Mouse (Mus musculus) limb, embryonic 11.5 days (tissue): ENCODE results near the gene Stk36. TPM values are rescaled to one million over a fixed set of nuclear protein-coding genes. Genes with fewer than 3 reads are reported as not detected.

Experiments
- ATAC-seq: fragments of 200-750 bp; cut with Nextera tagmentation; 2 replicates; pipeline ENCODE4 v1.8.0; 2017; ENCODE audit warnings: low read depth; ENCODE audit not compliant: insufficient number of reproducible peaks, low FRiP score, low TSS enrichment
- DNase-seq: peaks from one replicate; pipeline ENCODE4 v3.0.0-alpha.2; 2015; ENCODE audit warnings: low spot score
- H3K27ac ChIP-seq: fragments of 300-500 bp; sonication (generic); replicated peaks from 2 replicates; pipeline ENCODE4 v1.5.1; 2014; ENCODE audit warnings: low read depth, mild to moderate bottlenecking, low read length
- H3K27me3 ChIP-seq: fragments of 300-500 bp; sonication (generic); 2 replicates; pipeline ENCODE4 v1.6.1; 2014; ENCODE audit warnings: mild to moderate bottlenecking, low read length, mixed read lengths; ENCODE audit not compliant: control insufficient read depth, insufficient read depth
- H3K36me3 ChIP-seq: fragments of 300-500 bp; sonication (generic); 2 replicates; pipeline ENCODE4 v1.6.1; 2014; ENCODE audit warnings: mild to moderate bottlenecking, low read length, moderate library complexity, mixed read lengths; ENCODE audit not compliant: control insufficient read depth, insufficient read depth
- H3K4me1 ChIP-seq: fragments of 300-500 bp; sonication (generic); 2 replicates; pipeline ENCODE4 v1.6.1; 2014; ENCODE audit warnings: low read length, mixed read lengths; ENCODE audit not compliant: control insufficient read depth, insufficient read depth
- H3K4me2 ChIP-seq: fragments of 300-500 bp; sonication (generic); 2 replicates; pipeline ENCODE4 v1.6.1; 2014; ENCODE audit warnings: low read depth, mild to moderate bottlenecking, moderate library complexity; ENCODE audit not compliant: severe bottlenecking
- H3K4me3 ChIP-seq: fragments of 300-500 bp; sonication (generic); 2 replicates; pipeline ENCODE4 v1.5.1; 2014; ENCODE audit warnings: low read depth, low read length
- H3K9ac ChIP-seq: fragments of 300-500 bp; sonication (generic); 2 replicates; pipeline ENCODE4 v1.6.1; 2014; ENCODE audit warnings: mild to moderate bottlenecking, low read length
- H3K9me3 ChIP-seq: fragments of 300-500 bp; sonication (generic); 2 replicates; pipeline ENCODE4 v1.6.1; 2016; ENCODE audit warnings: low read length; ENCODE audit not compliant: control insufficient read depth
- WGBS: fragments of 180-500 bp; shearing (Covaris S2); extraction: QIAGEN DNeasy Blood & Tissue Kit; methylation state at CpG from one replicate; pipeline ENCODE4 v1.1.7; 2014; 5-methylcytosine and 5-hydroxymethylcytosine counted together
- polyA plus RNA-seq: library from polyadenylated mRNA; unstranded; fragments of >200 nt; fragmentation: Nextera tagmentation; extraction: Ambion mirVana; gene quantifications from 2 replicates; pipeline ENCODE4 v1.2.1, GENCODE M21; 2014

Gene Stk36
- polyA plus RNA-seq: 13.6 and 16.1 TPM in 2 replicates

DNA sequence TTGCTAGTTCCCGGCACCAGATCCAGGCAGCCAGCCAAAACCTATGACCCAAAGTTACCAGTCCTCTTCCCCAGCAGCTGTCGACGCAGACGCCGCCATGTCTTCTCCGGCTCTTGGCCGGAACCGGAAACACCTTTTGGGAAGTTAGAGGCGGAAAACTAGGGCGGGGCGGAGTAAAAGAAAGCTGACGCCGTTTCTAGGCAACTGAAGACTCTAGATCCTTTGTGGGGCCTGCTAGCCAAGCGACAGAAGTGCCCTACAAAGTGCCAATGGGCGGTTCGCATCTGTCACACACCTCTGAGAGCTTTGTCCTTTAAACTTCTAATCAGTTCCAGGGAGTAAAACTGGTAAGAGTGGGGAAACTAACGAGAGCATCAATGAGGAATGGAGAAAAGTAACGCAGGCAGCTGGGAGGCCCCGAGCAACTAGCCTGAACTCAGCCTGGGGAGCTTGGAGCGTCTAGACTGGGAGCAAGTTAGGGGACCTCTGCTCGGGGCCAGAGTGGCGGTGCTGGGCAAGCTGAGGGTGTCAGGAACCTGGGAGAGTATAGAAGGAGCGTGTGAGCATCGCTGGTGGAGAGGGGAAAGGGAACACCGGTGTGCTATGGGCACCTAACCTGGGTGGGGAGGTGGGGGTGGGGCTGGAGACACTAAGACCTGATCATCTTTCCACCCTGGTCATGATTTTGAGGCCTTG, at the start of gene Stk36, which contains the start of gene Rnf25:
Gene Stk36, plus strand, starts transcription at position 179 of the 696 bp plus-strand sequence.
Gene Rnf25, minus strand, starts transcription at position 131 of the 696 bp plus-strand sequence.
- H3K4me1 ChIP-seq: peaks cover 9% of the 10 kb centered on the region; the same call in 1 of the 2 replicates
- peaks cover 6% of the 10 kb centered on the region; the same call in 1 of the 2 replicates for H3K36me3 ChIP-seq
- no peak within 1 kb of the TSS for H3K27ac ChIP-seq
- peak within 1 kb of the TSS; percentile 83 for H3K4me2 ChIP-seq
- peak within 1 kb of the TSS; percentile 78 for H3K9ac ChIP-seq
- H3K4me3 ChIP-seq: peak within 1 kb of the TSS; percentile 85
- DNase-seq (peak; percentile 86), ATAC-seq (peak; percentile 83; the same call in 1 of the 2 replicates)
- no peaks in the 10 kb centered on the region for H3K27me3 ChIP-seq
- WGBS: 10% methylated on average over 25 of the region's 25 CpGs
- no peaks in the 10 kb centered on the region for H3K9me3 ChIP-seq

GRCm38 (mm10) chr1:74559061-74559460, 42.2 kb upstream of the Stk36 start:
- 90% methylated on average over 5 of the region's 5 CpGs for WGBS
- no peak overlapping the region for H3K9ac ChIP-seq
- H3K27ac ChIP-seq: no peak overlapping the region
- no peaks in the 10 kb centered on the region for H3K36me3 ChIP-seq
- no peak overlapping the region for H3K4me3 ChIP-seq
- no peaks in the 10 kb centered on the region for H3K4me1 ChIP-seq
- no peaks in the 10 kb centered on the region for H3K27me3 ChIP-seq
- H3K4me2 ChIP-seq: no peak overlapping the region
- DNase-seq (no peak), ATAC-seq (no peak)
- no peaks in the 10 kb centered on the region for H3K9me3 ChIP-seq

DNA sequence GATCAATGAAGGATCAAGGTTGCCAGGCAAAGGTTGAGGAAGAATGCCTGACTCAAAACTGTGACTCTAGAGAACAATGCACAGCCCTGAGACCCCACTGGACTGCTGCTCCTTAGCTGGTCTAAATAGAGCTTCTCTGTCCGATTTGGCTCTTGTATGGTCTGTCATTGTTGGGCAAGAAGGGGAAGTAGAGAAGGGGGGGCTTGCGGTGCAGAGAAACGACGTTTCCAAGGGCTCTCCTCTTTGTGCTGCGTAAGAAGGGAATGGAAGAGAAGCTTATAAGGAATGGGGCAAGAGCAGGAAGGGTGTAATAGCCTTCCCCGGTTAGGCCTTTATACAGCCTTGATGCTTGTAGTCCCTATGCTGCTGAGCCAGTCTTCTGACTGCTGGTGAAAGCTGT, 35.4 kb upstream of the Stk36 start:
- Histone ChIP-seq H3K27me3 (no peaks in the 10 kb centered on the region), H3K4me1 (no peaks in the 10 kb centered on the region), H3K36me3 (peaks cover 24% of the 10 kb centered on the region), H3K4me2 (no peak overlapping the region), H3K9me3 (no peaks in the 10 kb centered on the region), H3K27ac (no peak overlapping the region), H3K9ac (no peak overlapping the region), H3K4me3 (no peak overlapping the region)
- DNase-seq (no peak), ATAC-seq (no peak)
- 98% methylated on average over 6 of the region's 6 CpGs for WGBS

DNA sequence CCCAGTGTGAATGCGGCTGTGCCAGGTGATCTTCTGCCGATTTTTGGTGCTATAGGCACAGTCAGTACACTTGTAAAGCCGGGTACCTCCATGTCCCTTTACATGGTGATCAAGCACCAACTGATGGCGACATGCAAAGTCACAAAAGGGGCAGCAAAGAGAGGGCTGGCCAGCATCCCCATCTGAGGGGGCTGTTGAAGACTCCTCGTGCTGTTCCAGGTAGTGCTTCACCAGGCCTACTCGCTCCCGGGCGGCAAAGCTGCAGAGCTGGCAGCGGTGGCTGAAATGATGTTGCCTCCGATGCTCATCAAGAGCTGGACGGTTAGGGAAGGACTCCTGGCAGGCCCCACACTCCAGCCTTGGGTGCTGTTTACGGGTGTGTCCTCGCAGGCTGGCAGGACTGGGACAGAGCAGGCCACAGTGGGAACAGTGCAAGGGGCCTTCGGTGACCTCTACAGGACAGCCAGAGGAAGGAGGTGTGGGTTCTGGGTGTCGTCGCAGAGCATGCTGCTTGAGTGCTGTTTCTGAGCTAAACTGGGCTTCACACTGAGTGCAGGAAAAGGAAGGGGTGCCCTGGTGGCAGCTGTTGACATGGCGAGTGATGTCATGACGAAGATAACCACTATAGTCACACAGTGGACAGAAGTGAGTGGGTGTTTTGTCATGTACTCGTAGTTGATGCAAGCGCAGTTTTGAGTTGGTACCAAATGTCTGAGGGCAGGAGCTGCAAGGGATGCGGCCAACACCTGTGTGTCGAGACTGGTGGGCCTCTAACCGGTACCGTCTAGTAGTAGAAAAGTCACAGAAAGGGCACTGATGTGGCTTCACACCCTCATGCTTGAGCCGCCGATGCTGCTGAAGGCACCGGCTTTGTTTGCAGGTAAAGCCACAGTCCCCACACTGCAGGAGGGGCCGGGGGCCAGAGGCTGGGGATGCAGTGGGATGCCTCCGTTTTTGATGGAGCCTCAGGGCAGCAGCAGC, 31.2 kb upstream of the Stk36 start:
- H3K9ac ChIP-seq: no peak overlapping the region
- WGBS: 92% methylated on average over 29 of the region's 29 CpGs

GRCm38 (mm10) chr1:74582621-74583020, 18.6 kb upstream of the Stk36 start:
- Histone ChIP-seq H3K9me3 (no peaks in the 10 kb centered on the region), H3K4me1 (peaks cover 8% of the 10 kb centered on the region; the same call in 1 of the 2 replicates), H3K9ac (no peak overlapping the region), H3K4me2 (no peak overlapping the region), H3K27me3 (no peaks in the 10 kb centered on the region), H3K27ac (no peak overlapping the region), H3K4me3 (no peak overlapping the region), H3K36me3 (peaks cover 6% of the 10 kb centered on the region; the same call in 1 of the 2 replicates)
- ATAC-seq (no peak), DNase-seq (no peak)
- WGBS: 81% methylated on average over 3 of the region's 3 CpGs

More for the DNA sequence above, 31.2 kb upstream of the Stk36 start:
- Histone ChIP-seq H3K36me3 (peaks cover 52% of the 10 kb centered on the region), H3K4me1 (no peaks in the 10 kb centered on the region), H3K4me3 (no peak overlapping the region), H3K4me2 (no peak overlapping the region), H3K27ac (no peak overlapping the region), H3K27me3 (no peaks in the 10 kb centered on the region), H3K9me3 (no peaks in the 10 kb centered on the region)
- ATAC-seq: no peak
- DNase-seq: no peak

DNA sequence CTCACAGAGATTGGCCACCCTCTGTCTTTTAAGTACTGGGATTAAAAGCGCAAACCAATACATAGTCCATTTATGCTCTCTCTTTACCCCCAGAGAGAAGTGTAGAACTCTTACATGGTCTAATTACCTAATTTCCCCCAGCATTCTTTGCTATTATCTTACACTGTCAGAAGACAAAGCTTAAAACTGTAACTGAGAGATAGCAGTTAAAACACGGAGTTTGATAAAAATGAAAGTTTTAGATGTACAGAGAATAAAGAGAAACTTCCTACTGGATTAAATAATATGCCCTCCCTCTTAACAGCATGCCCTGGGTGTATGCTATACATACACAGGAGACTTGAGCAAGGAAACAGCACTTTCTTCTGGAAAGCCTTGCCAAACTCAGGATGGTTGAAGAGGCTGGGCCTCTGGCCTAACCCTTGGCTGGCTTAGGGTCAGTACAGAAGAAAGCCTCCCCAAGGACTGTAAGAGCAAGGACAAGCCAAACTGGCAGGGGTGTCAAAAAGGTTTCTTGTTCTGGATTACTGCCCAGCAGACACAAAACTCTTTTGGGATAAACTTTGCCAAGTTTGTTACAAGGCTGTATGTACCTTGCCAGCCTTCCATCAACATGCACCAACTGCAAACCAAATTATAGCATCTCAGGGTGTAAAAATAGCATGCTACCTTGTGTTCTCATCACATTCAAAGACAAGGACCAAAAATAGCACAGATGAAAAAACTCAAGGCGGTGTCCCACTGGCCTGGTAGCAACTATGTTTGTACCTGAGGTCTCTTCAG, 16.4 kb upstream of the Stk36 start:
- H3K27ac ChIP-seq: no peak overlapping the region
- H3K4me1 ChIP-seq: peaks cover 12% of the 10 kb centered on the region; the same call in 1 of the 2 replicates
- no peak overlapping the region for H3K9ac ChIP-seq

DNA sequence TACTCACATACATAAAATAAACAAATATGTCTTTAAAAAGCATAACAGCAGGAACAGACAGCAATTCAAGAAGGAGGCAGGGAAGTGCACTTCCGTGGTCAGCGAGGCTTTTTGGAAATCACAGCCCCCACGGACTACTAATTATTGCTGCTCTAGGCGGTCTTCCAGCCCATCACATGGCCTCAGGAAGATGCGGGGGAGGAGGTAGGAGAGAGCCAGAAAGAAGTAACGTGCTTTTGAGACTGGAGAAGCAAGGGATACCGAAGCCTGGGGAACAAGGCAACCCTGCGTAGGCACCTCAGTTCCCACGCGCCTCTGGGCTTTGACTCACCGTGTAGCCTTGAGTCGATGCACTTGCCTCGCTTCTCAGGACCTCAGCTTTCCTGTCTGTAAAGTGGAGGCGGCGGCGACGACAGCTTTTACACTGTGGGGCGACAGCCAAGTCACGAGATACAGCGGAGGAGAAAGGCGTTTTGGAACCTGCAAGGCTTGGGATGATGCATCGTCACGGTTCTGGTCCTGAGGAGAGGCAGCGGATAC, 13.9 kb upstream of the Stk36 start:
- Histone ChIP-seq H3K9me3 (no peaks in the 10 kb centered on the region), H3K4me3 (peak overlapping the region; percentile 84)
- no peak for ATAC-seq

More for the DNA sequence above, 16.4 kb upstream of the Stk36 start:
- DNase-seq: no peak
- no peak for ATAC-seq
- Histone ChIP-seq H3K9me3 (no peaks in the 10 kb centered on the region), H3K4me3 (no peak overlapping the region), H3K27me3 (no peaks in the 10 kb centered on the region), H3K4me2 (no peak overlapping the region), H3K36me3 (peaks cover 3% of the 10 kb centered on the region; the same call in 1 of the 2 replicates)
- 93% methylated on average over 3 of the region's 3 CpGs for WGBS

More for the DNA sequence above, 13.9 kb upstream of the Stk36 start:
- Histone ChIP-seq H3K9ac (peak overlapping the region; percentile 85), H3K27me3 (no peaks in the 10 kb centered on the region), H3K4me1 (peaks cover 12% of the 10 kb centered on the region; the same call in 1 of the 2 replicates), H3K4me2 (peak overlapping the region; percentile 89), H3K36me3 (peaks cover 3% of the 10 kb centered on the region; the same call in 1 of the 2 replicates), H3K27ac (peak overlapping the region; percentile 50; the same call in 1 of the 2 replicates)
- no peak for DNase-seq
- under 1% methylated on average over 24 of the region's 24 CpGs for WGBS
